Mouse (Mus musculus) small intestine, adult 2 months (tissue): ENCODE data around the gene C3.
A peak's percentile ranks its signal among the peaks of the same experiment; 100 is the strongest.

ENCODE experiments used
- CTCF ChIP-seq: fragments of 200-500 bp; IDR thresholded peaks from 2 replicates; pipeline ENCODE4 v1.5.1; 2012; ENCODE audit warnings: low read depth, mild to moderate bottlenecking, control low read depth, inconsistent platforms, low read length, moderate library complexity, mixed read lengths; ENCODE audit not compliant: insufficient replicate concordance, insufficient read length; ENCODE audit errors: extremely low read depth
- POLR2A ChIP-seq: fragments of 200-500 bp; IDR thresholded peaks from 2 replicates; pipeline ENCODE4 v1.6.1; 2012; ENCODE audit warnings: low read depth, mild to moderate bottlenecking, control low read depth, inconsistent platforms, low read length, moderate library complexity

- TF ChIP-seq POLR2A: no peak
- TF ChIP-seq CTCF: peak; percentile 98; the same call in 1 of the 2 replicates
Measured at GRCm38 (mm10) chr17:57276634-57277121, 48.7 kb upstream of the C3 start.
